Mouse (Mus musculus) spleen, adult 2 months (tissue): ENCODE data around the gene Gm10643. TPM values are rescaled to one million over a fixed set of nuclear protein-coding genes. Genes with fewer than 3 reads are reported as not detected.

Experiments used
- DNase-seq, 2 experiments: peaks; one replicate each; pipeline versions ENCODE4 v3.0.0 to v3.0.0-alpha.2; 2012 to 2021; ENCODE audit warnings: low spot score in 2 of 2, low read depth in 1 of 2
- H3K27ac ChIP-seq: fragments of 200-500 bp; 2 replicates; pipeline ENCODE4 v1.5.1; 2012; ENCODE audit warnings: low read length, inconsistent platforms; ENCODE audit not compliant: insufficient read depth
- H3K27me3 ChIP-seq: fragments of 200-500 bp; 2 replicates; pipeline ENCODE4 v1.6.1; 2012; ENCODE audit warnings: mild to moderate bottlenecking, moderate library complexity, low read length, inconsistent platforms; ENCODE audit not compliant: control insufficient read depth, insufficient read depth
- H3K36me3 ChIP-seq: fragments of 200-500 bp; 2 replicates; pipeline ENCODE4 v1.6.1; 2012; ENCODE audit warnings: mild to moderate bottlenecking, low read length, inconsistent platforms; ENCODE audit not compliant: control insufficient read depth, insufficient read depth
- H3K4me1 ChIP-seq: fragments of 200-500 bp; 2 replicates; pipeline ENCODE4 v1.6.1; 2011; ENCODE audit warnings: inconsistent platforms; ENCODE audit not compliant: control insufficient read depth, insufficient read depth, insufficient read length
- H3K4me3 ChIP-seq: fragments of 200-500 bp; 2 replicates; pipeline ENCODE4 v1.5.1; 2011; ENCODE audit warnings: mild to moderate bottlenecking, inconsistent platforms; ENCODE audit not compliant: insufficient read depth, insufficient read length; ENCODE audit errors: extremely low read depth
- CTCF ChIP-seq: fragments of 200-500 bp; IDR thresholded peaks from 2 replicates; pipeline ENCODE4 v1.5.1; 2011; ENCODE audit warnings: mild to moderate bottlenecking, inconsistent platforms; ENCODE audit not compliant: insufficient read depth, insufficient read length, insufficient replicate concordance; ENCODE audit errors: extremely low read depth
- POLR2A ChIP-seq: fragments of 200-500 bp; IDR thresholded peaks from 2 replicates; pipeline ENCODE4 v1.6.1; 2011; ENCODE audit warnings: low read depth, low read length, inconsistent platforms
- WGBS: fragments of 180-500 bp; shearing (Covaris S2); methylation state at CpG from one replicate; pipeline ENCODE4 v1.1.7; 2018; 5-methylcytosine and 5-hydroxymethylcytosine counted together
- polyA plus RNA-seq: library from polyadenylated mRNA; depleted of rRNA; stranded (reverse); fragments of >200 nt; gene quantifications from 2 replicates; pipeline ENCODE4 v1.2.3, GENCODE M21; 2012

Gene Gm10643
- polyA plus RNA-seq, 1 experiment: 0.35 TPM

DNA sequence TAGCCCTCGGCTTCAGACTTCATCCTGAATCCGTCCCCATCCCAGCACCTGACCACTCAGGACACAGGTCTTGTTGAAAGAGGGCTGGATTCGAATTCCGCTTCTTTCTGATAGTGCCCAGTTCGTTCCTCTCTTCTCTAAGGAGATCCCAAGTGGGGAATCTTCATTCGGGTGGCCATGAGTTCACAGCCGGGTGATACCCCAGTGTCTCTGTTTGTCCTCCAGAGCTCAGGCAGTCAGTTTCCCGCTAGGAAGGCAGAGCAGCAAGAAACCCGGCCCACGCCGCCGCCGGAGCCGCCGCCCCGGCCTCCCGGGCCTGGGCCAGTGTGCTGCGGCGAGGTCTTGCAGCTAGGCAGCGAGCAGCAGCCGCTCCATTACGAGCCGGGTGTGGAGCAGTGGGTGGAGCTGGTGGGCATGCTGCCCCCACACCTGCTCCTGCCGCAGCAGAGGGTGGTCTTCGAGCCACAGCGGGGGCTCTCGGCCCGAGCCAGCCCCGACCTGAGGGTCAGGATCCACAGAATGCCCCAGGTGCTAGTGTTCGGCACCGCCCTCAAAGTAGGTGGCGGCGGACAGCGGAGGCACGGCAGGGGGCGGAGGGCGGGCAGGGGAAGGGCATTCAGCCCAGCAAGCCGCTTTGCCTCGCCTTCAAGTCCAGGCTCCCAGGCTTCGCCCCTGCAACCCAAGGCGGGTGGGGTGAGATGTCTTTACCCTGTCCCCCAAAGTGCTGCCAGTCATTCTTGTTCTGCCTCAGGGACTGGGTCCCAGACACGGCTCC is 19.6 kb upstream of the Gm10643 start:
- Histone ChIP-seq H3K4me3 (no peak overlapping the region), H3K27me3 (no peaks in the 10 kb centered on the region), H3K27ac (no peak overlapping the region), H3K36me3 (peaks cover 31% of the 10 kb centered on the region), H3K4me1 (no peaks in the 10 kb centered on the region)
- TF ChIP-seq CTCF (no peak), POLR2A (no peak)
- 95% methylated on average over 42 of the region's 42 CpGs for WGBS
- DNase-seq: no peak

DNA sequence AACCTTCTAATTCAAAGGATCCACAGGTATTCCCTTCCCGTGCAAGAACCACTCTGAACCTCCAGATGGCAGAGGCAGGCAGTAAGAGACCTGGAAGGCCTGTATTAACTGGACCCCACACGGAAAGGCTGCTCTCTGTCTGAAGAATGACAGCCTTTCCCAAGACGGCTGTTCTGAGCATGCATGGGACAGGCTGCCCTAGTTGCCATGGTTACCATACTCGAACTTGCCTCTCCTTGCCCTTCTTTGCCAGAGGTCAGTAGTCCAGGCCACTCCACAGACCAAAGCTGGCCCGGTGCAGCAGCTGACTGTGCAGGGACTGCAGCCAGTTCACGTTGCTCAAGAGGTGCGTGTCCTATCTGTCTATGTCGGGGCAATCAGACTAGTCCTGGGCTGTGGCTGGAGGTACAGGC is 18.9 kb upstream of the Gm10643 start:
- no peaks in the 10 kb centered on the region for H3K27me3 ChIP-seq
- no peak overlapping the region for H3K4me3 ChIP-seq
- DNase-seq: no peak
- peaks cover 31% of the 10 kb centered on the region for H3K36me3 ChIP-seq
- H3K4me1 ChIP-seq: no peaks in the 10 kb centered on the region
- no peak overlapping the region for H3K27ac ChIP-seq
- 88% methylated on average over 8 of the region's 8 CpGs for WGBS
- no peak for TF ChIP-seq CTCF
- TF ChIP-seq POLR2A: no peak

- no peak for TF ChIP-seq POLR2A
- no peak for TF ChIP-seq CTCF
- H3K27ac ChIP-seq: no peak overlapping the region
- 87% methylated on average over 5 of the region's 5 CpGs for WGBS
- no peak overlapping the region for H3K4me3 ChIP-seq
- peaks cover 27% of the 10 kb centered on the region for H3K36me3 ChIP-seq
- no peaks in the 10 kb centered on the region for H3K4me1 ChIP-seq
- DNase-seq: no peak
- H3K27me3 ChIP-seq: no peaks in the 10 kb centered on the region
Measured at GRCm38 (mm10) chr8:84079206-84079605, 14.3 kb upstream of the Gm10643 start.

- peaks cover 10% of the 10 kb centered on the region; the same call in 1 of the 2 replicates for H3K4me1 ChIP-seq
- WGBS: 95% methylated on average over 3 of the region's 3 CpGs
- no peak overlapping the region for H3K27ac ChIP-seq
- peaks cover 16% of the 10 kb centered on the region for H3K36me3 ChIP-seq
- no peak overlapping the region for H3K4me3 ChIP-seq
- DNase-seq: no peak
- no peaks in the 10 kb centered on the region for H3K27me3 ChIP-seq
- TF ChIP-seq CTCF (no peak), POLR2A (no peak)
Measured at GRCm38 (mm10) chr8:84076849-84077248, 11.9 kb upstream of the Gm10643 start.

- Histone ChIP-seq H3K27me3 (no peaks in the 10 kb centered on the region), H3K4me1 (peaks cover 10% of the 10 kb centered on the region; the same call in 1 of the 2 replicates), H3K4me3 (no peak overlapping the region), H3K36me3 (peaks cover 16% of the 10 kb centered on the region), H3K27ac (no peak overlapping the region)
- 72% methylated on average over 1 of the region's 1 CpGs for WGBS
- TF ChIP-seq POLR2A: no peak
- no peak for TF ChIP-seq CTCF
- DNase-seq: no peak
Measured at GRCm38 (mm10) chr8:84076412-84076811, 11.5 kb upstream of the Gm10643 start.

DNA sequence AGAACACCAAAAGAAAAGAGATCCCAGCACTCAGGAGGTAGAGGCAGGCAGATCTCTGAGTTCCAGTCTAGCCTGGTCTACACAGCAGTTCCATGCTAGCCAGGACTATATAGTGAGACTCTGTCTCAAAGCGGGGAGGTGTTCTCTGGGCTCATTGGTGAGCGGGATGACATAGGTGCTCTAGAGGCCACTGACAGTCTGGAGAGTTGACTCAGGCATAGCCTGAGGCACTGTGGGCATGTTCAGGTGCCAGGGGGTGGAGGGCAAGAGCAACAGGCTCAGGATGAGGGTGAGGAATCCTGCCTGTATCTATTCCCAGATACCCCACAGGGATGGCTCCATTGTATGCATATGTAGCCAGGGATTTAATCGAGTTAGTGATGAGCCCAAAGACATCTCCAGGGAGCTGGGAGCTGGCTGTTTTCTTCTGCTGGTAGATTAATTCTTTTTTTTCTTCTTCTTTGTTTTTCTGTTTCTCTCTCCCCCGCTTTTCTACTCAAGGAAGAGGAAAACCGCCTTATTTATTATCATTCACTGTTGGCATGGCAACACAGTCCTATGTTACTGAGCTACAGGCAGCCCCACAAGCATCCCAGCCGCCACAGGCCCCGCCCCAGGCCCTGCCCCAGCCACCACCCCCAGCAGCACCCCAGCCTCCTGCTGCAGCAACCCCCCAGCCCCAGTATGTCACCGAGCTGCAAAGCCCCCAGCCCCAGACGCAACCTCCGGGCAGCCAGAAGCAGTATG is 8.5 kb upstream of the Gm10643 start:
- Histone ChIP-seq H3K27me3 (no peaks in the 10 kb centered on the region), H3K27ac (peak overlapping the region; percentile 46), H3K4me1 (peaks cover 12% of the 10 kb centered on the region; the same call in 1 of the 2 replicates), H3K36me3 (0 out of 2 replicates have a peak, but pooled peaks cover 2% of the 10 kb centered on the region), H3K4me3 (peak overlapping the region; percentile 16; the same call in 1 of the 2 replicates)
- DNase-seq: peak in 1 of 2 experiments; percentile 32
- TF ChIP-seq POLR2A (no peak), CTCF (no peak)
- 72% methylated on average over 10 of the region's 10 CpGs for WGBS
